Mouse (Mus musculus) myocyte (in vitro differentiated cells): Measurements from ENCODE around the gene Cc2d2a.

ENCODE experiments used
- E2F4 ChIP-seq: IDR thresholded peaks from one replicate; pipeline ENCODE4 v1.6.1; 2011; ENCODE audit warnings: mild to moderate bottlenecking, control low read depth, moderate library complexity; ENCODE audit not compliant: insufficient read depth
- SRF ChIP-seq: IDR thresholded peaks from one replicate; pipeline ENCODE4 v1.6.1; 2011; ENCODE audit warnings: low read depth; ENCODE audit not compliant: control insufficient read depth, insufficient read length

GRCm38 (mm10) chr5:43778583-43778982, 116.4 kb downstream of the Cc2d2a start:
- TF ChIP-seq E2F4 (no peak), SRF (no peak)
